Mouse (Mus musculus) embryo, embryonic 11 days (tissue): ENCODE results near the gene Nprl3.

Source experiments
- DNase-seq: peaks from one replicate; pipeline ENCODE4 v3.0.0-alpha.2; 2015

Nprl3 gene

GRCm38 (mm10) chr11:32244064-32244463, 23.4 kb downstream of the Nprl3 start:
- DNase-seq = no peak

- no peak for DNase-seq
Observed at GRCm38 (mm10) chr11:32243205-32243955, 24.1 kb downstream of the Nprl3 start.

GRCm38 (mm10) chr11:32242209-32242608, 25.3 kb downstream of the Nprl3 start:
- DNase-seq = no peak

GRCm38 (mm10) chr11:32241391-32241790, 26.1 kb downstream of the Nprl3 start:
- DNase-seq = no peak

- peak; percentile 75 for DNase-seq
Observed at GRCm38 (mm10) chr11:32238093-32238860, 29.2 kb downstream of the Nprl3 start.

GRCm38 (mm10) chr11:32237411-32237795, 30.1 kb downstream of the Nprl3 start:
- no peak for DNase-seq

GRCm38 (mm10) chr11:32236712-32237410, 30.6 kb downstream of the Nprl3 start:
- peak; percentile 75 for DNase-seq

GRCm38 (mm10) chr11:32236132-32236531, 31.4 kb downstream of the Nprl3 start:
- DNase-seq = no peak

- DNase-seq = no peak
Observed at GRCm38 (mm10) chr11:32235646-32236045, 31.9 kb downstream of the Nprl3 start.

GRCm38 (mm10) chr11:32234816-32235485, 32.6 kb downstream of the Nprl3 start:
- no peak for DNase-seq

- DNase-seq = no peak
Observed at GRCm38 (mm10) chr11:32233895-32234294, 33.6 kb downstream of the Nprl3 start.

- DNase-seq = no peak
Observed at GRCm38 (mm10) chr11:32232848-32233247, 34.7 kb downstream of the Nprl3 start.

GRCm38 (mm10) chr11:32231125-32231524, 36.4 kb downstream of the Nprl3 start:
- no peak for DNase-seq

GRCm38 (mm10) chr11:32230220-32230619, 37.3 kb downstream of the Nprl3 start:
- no peak for DNase-seq

GRCm38 (mm10) chr11:32228292-32228845, 39.1 kb downstream of the Nprl3 start:
- DNase-seq = no peak

GRCm38 (mm10) chr11:32227555-32227954, 40.0 kb downstream of the Nprl3 start:
- no peak for DNase-seq

GRCm38 (mm10) chr11:32227041-32227440, 40.5 kb downstream of the Nprl3 start:
- DNase-seq = no peak

GRCm38 (mm10) chr11:32226124-32226871, 41.2 kb downstream of the Nprl3 start, which contains the start of gene Mpg:
Gene Mpg, plus strand, starts transcription at chr11:32226505.
- peak; percentile 94 for DNase-seq

- DNase-seq = peak; percentile 34
Observed at GRCm38 (mm10) chr11:32225222-32226104, 42.0 kb downstream of the Nprl3 start.

GRCm38 (mm10) chr11:32224468-32225139, 42.9 kb downstream of the Nprl3 start:
- peak; percentile 63 for DNase-seq
